26 mouse cellular contexts compared by ENCODE assay signal in genomic region chr8:128056251-128056650, GRCm38 (mm10).
DNase-seq lines count a peak whose midpoint lies in the region; ATAC-seq lines count a peak whose summit lies in the region.
"Had no signal": no experiment of that assay in that cellular context is flagged by ENCODE, and none has a peak within 500 bp of the region (broad histone marks: within the 10 kb centered on the region; RNA-seq: fewer than 3 reads in every experiment).

No protein-coding gene starts in this region.

- 0 out of 2 replicates have a peak overlapping the region, but pooled peaks have one; percentile 7 for H3K27ac ChIP-seq in heart, embryonic 10.5 days
- H3K27ac ChIP-seq in heart, embryonic 13.5 days (replicated peaks) = no peak overlapping the region
- H3K27ac ChIP-seq in heart, embryonic 16.5 days (ENCODE audit: low read length) = no peak overlapping the region
- H3K27ac ChIP-seq: forebrain, embryonic 10.5 days; forebrain, embryonic 13.5 days; hindbrain, embryonic 14.5 days; hindbrain, postnatal 0 days had no signal

- no peak for ATAC-seq in heart, embryonic 13.5 days (ENCODE audit: extremely low read depth, insufficient number of reproducible peaks, low FRiP score, low TSS enrichment)
- no peak; the same call in 1 of the 2 replicates for ATAC-seq in heart, embryonic 16.5 days (replicated peaks; ENCODE audit: extremely low read depth, insufficient read depth, low FRiP score)
- ATAC-seq: forebrain, embryonic 13.5 days; forebrain, embryonic 16.5 days; hindbrain, postnatal 0 days; inflammation-experienced regulatory T-cells, adult 6 months; intestine, embryonic 16.5 days; Patski had no signal

- H3K27me3 ChIP-seq in heart, embryonic 10.5 days (ENCODE audit: insufficient read depth, poor library complexity, severe bottlenecking) = no peaks in the 10 kb centered on the region
- no peaks in the 10 kb centered on the region for H3K27me3 ChIP-seq in heart, embryonic 13.5 days (replicated peaks)
- H3K27me3 ChIP-seq in heart, embryonic 16.5 days (ENCODE audit: control insufficient read depth, insufficient read depth, low read length) = no peaks in the 10 kb centered on the region
- H3K27me3 ChIP-seq: CH12.LX; forebrain, embryonic 13.5 days; Patski had no signal

- H3K4me1 ChIP-seq in heart, embryonic 10.5 days = peaks cover 14% of the 10 kb centered on the region
- H3K4me1 ChIP-seq in heart, embryonic 13.5 days = peaks cover 20% of the 10 kb centered on the region
- peaks cover 10% of the 10 kb centered on the region for H3K4me1 ChIP-seq in heart, embryonic 16.5 days (ENCODE audit: control insufficient read depth, insufficient read depth, low read length)
- H3K4me1 ChIP-seq: forebrain, embryonic 10.5 days had no signal

- H3K9ac ChIP-seq in heart, embryonic 13.5 days = no peak overlapping the region
- no peak overlapping the region for H3K9ac ChIP-seq in heart, embryonic 16.5 days (ENCODE audit: low read length)
- H3K9ac ChIP-seq: forebrain, embryonic 13.5 days; hindbrain, embryonic 14.5 days had no signal

- no peak for DNase-seq in heart, embryonic 10.5 days (ENCODE audit: low spot score)
- DNase-seq in heart, postnatal 10 days = no peak
- DNase-seq in heart, postnatal 25 days (ENCODE audit: low spot score) = no peak
- no peak for DNase-seq in heart, adult 9 months (ENCODE audit: low spot score in 2 of 2)
- DNase-seq: adrenal gland, postnatal 10 days; adrenal gland, postnatal 36 days; B cell, adult 2 months; cerebellum, adult 18-20 months; cerebellum, adult 9-10 months; cerebellum, postnatal 14 days; gastrocnemius, postnatal 10 days; gastrocnemius, postnatal 36 days; kidney, adult 18-20 months; kidney, adult 9 months had no signal

- H3K4me2 ChIP-seq in heart, embryonic 13.5 days = peak overlapping the region; percentile 2; the same call in 1 of the 2 replicates
- peak overlapping the region; percentile 30; the same call in 1 of the 2 replicates for H3K4me2 ChIP-seq in heart, embryonic 16.5 days (ENCODE audit: low read depth, low read length)
- H3K4me2 ChIP-seq: forebrain, embryonic 13.5 days; hindbrain, embryonic 14.5 days had no signal

- H3K36me3 ChIP-seq in heart, embryonic 10.5 days = no peaks in the 10 kb centered on the region
- H3K36me3 ChIP-seq in heart, embryonic 13.5 days = no peaks in the 10 kb centered on the region
- H3K36me3 ChIP-seq in heart, embryonic 16.5 days (ENCODE audit: control insufficient read depth, insufficient read depth) = no peaks in the 10 kb centered on the region
- H3K36me3 ChIP-seq: forebrain, embryonic 10.5 days; G1E had no signal

- no peaks in the 10 kb centered on the region for H3K9me3 ChIP-seq in heart, embryonic 10.5 days
- no peaks in the 10 kb centered on the region for H3K9me3 ChIP-seq in heart, embryonic 13.5 days
- H3K9me3 ChIP-seq in heart, embryonic 16.5 days (replicated peaks; ENCODE audit: control insufficient read depth, low read length) = no peaks in the 10 kb centered on the region
- H3K9me3 ChIP-seq: forebrain, embryonic 10.5 days; forebrain, embryonic 13.5 days had no signal

- WGBS in heart, embryonic 10.5 days = 66% methylated on average over 8 of the region's 8 CpGs
- WGBS in heart, embryonic 13.5 days = 43% methylated on average over 8 of the region's 8 CpGs
- 50% methylated on average over 8 of the region's 8 CpGs for WGBS in heart, embryonic 16.5 days

- H3K4me3 ChIP-seq in heart, embryonic 10.5 days = no peak overlapping the region
- H3K4me3 ChIP-seq in heart, embryonic 13.5 days = no peak overlapping the region
- H3K4me3 ChIP-seq in heart, embryonic 16.5 days (ENCODE audit: low read length) = no peak overlapping the region
- H3K4me3 ChIP-seq: forebrain, embryonic 10.5 days; forebrain, embryonic 13.5 days had no signal

- intact Hi-C loops in heart, postnatal 10 days (cut with DNase I) = no loop called here
- intact Hi-C loops in heart, postnatal 25 days (cut with DNase I) = no loop called here
